In genomic region chr4:63307175-63308062, GRCm38 (mm10) we compare ENCODE assay signal across 8 mouse cellular contexts. TPM values are rescaled to one million over a fixed set of nuclear protein-coding genes. Genes with fewer than 3 reads are reported as not detected.
DNase-seq lines count a peak whose midpoint lies in the region; ATAC-seq and TF ChIP-seq lines count a peak whose summit lies in the region.

No protein-coding gene starts in this region.

- peak; percentile 71 for DNase-seq in CD4-positive helper T cell, adult 2 months (ENCODE audit: low read depth, low spot score)
- peak; percentile 65 for DNase-seq in c-Kit-positive CD71-negative TER-119-negative erythroid progenitor cells, embryonic 14.5 days (ENCODE audit: low read depth)
- DNase-seq in forebrain, embryonic 11.5 days (ENCODE audit: low spot score), result peak; percentile 94
- DNase-seq in heart, postnatal 14 days, result peak; percentile 91 to 95
- peak; percentile 97 for DNase-seq in kidney, postnatal 4 days
- peak; percentile 91 for DNase-seq in liver, postnatal 0 days
- peak; percentile 91 for DNase-seq in stomach, postnatal 0 days (ENCODE audit: low spot score)

- no peaks in the 10 kb centered on the region for H3K4me1 ChIP-seq in forebrain, embryonic 11.5 days (replicated peaks; ENCODE audit: control insufficient read depth, insufficient read depth, low read length)
- H3K4me1 ChIP-seq in liver, postnatal 0 days (ENCODE audit: insufficient read depth), result no peaks in the 10 kb centered on the region
- H3K4me1 ChIP-seq in neural tube, embryonic 14.5 days (ENCODE audit: control insufficient read depth, insufficient read depth, low read length), result no peaks in the 10 kb centered on the region
- H3K4me1 ChIP-seq in stomach, postnatal 0 days (replicated peaks; ENCODE audit: control insufficient read depth, insufficient read depth), result no peaks in the 10 kb centered on the region

- no peak overlapping the region for H3K9ac ChIP-seq in forebrain, embryonic 11.5 days (ENCODE audit: low read length)
- H3K9ac ChIP-seq in liver, postnatal 0 days (replicated peaks), result no peak overlapping the region
- no peak overlapping the region for H3K9ac ChIP-seq in neural tube, embryonic 14.5 days (replicated peaks; ENCODE audit: low read depth, low read length)
- no peak overlapping the region for H3K9ac ChIP-seq in stomach, postnatal 0 days (ENCODE audit: low read length)

- WGBS in forebrain, embryonic 11.5 days, result 33% methylated on average over 21 of the region's 21 CpGs
- WGBS in liver, postnatal 0 days (ENCODE audit: insufficient replicate concordance), result 35% methylated on average over 21 of the region's 21 CpGs
- WGBS in neural tube, embryonic 14.5 days, result 33% methylated on average over 21 of the region's 21 CpGs
- WGBS in stomach, postnatal 0 days, result 34% methylated on average over 21 of the region's 21 CpGs

- H3K4me3 ChIP-seq in forebrain, embryonic 11.5 days (ENCODE audit: low read depth, low read length), result no peak overlapping the region
- no peak overlapping the region for H3K4me3 ChIP-seq in liver, postnatal 0 days (ENCODE audit: low read depth, low read length)
- H3K4me3 ChIP-seq in neural tube, embryonic 14.5 days (ENCODE audit: low read depth, low read length), result no peak overlapping the region
- no peak overlapping the region for H3K4me3 ChIP-seq in stomach, postnatal 0 days (ENCODE audit: low read depth, low read length)

- no peak overlapping the region for H3K4me2 ChIP-seq in forebrain, embryonic 11.5 days (ENCODE audit: low read depth, low read length, severe bottlenecking)
- no peak overlapping the region for H3K4me2 ChIP-seq in liver, postnatal 0 days (ENCODE audit: low read depth, low read length)
- no peak overlapping the region for H3K4me2 ChIP-seq in neural tube, embryonic 14.5 days (ENCODE audit: low read depth, low read length)
- H3K4me2 ChIP-seq in stomach, postnatal 0 days (replicated peaks; ENCODE audit: low read depth), result no peak overlapping the region

- intact Hi-C loops in heart, postnatal 14 days (cut with DNase I), result loop anchor here (1.0 to 2.0 kb wide), 2 partner anchors 92 to 149 kb away; no protein-coding TSS in a partner anchor

- no peaks in the 10 kb centered on the region for H3K36me3 ChIP-seq in forebrain, embryonic 11.5 days (ENCODE audit: control insufficient read depth, insufficient read depth, low read length)
- no peaks in the 10 kb centered on the region for H3K36me3 ChIP-seq in liver, postnatal 0 days (replicated peaks; ENCODE audit: insufficient read depth, low read length)
- H3K36me3 ChIP-seq in neural tube, embryonic 14.5 days (ENCODE audit: control insufficient read depth, insufficient read depth, low read length), result no peaks in the 10 kb centered on the region
- H3K36me3 ChIP-seq in stomach, postnatal 0 days (ENCODE audit: control insufficient read depth, insufficient read depth, low read length), result 0 out of 2 replicates have a peak, but pooled peaks cover 2% of the 10 kb centered on the region

- ATAC-seq in forebrain, embryonic 11.5 days (replicated peaks; ENCODE audit: low FRiP score), result peak; percentile 66
- peak; percentile 60 for ATAC-seq in liver, postnatal 0 days
- ATAC-seq in neural tube, embryonic 14.5 days (ENCODE audit: low read depth), result peak; percentile 84
- peak; percentile 64; the same call in 1 of the 2 replicates for ATAC-seq in stomach, postnatal 0 days (ENCODE audit: low FRiP score, low TSS enrichment)

- H3K27me3 ChIP-seq in forebrain, embryonic 11.5 days (ENCODE audit: control insufficient read depth, insufficient read depth, low read length), result no peaks in the 10 kb centered on the region
- H3K27me3 ChIP-seq in liver, postnatal 0 days (ENCODE audit: insufficient read depth, low read length), result no peaks in the 10 kb centered on the region
- H3K27me3 ChIP-seq in neural tube, embryonic 14.5 days (ENCODE audit: control insufficient read depth, insufficient read depth, low read length), result no peaks in the 10 kb centered on the region
- H3K27me3 ChIP-seq in stomach, postnatal 0 days (ENCODE audit: control insufficient read depth, insufficient read depth, low read length), result no peaks in the 10 kb centered on the region

- H3K27ac ChIP-seq in forebrain, embryonic 11.5 days (ENCODE audit: low read depth, low read length), result no peak overlapping the region
- no peak overlapping the region for H3K27ac ChIP-seq in liver, postnatal 0 days (ENCODE audit: low read depth)
- H3K27ac ChIP-seq in neural tube, embryonic 14.5 days (ENCODE audit: low read depth, low read length), result no peak overlapping the region
- H3K27ac ChIP-seq in stomach, postnatal 0 days (replicated peaks), result no peak overlapping the region

- no peaks in the 10 kb centered on the region for H3K9me3 ChIP-seq in forebrain, embryonic 11.5 days (ENCODE audit: control insufficient read depth, low read length)
- H3K9me3 ChIP-seq in liver, postnatal 0 days (ENCODE audit: low read length), result no peaks in the 10 kb centered on the region
- H3K9me3 ChIP-seq in neural tube, embryonic 14.5 days (ENCODE audit: control insufficient read depth, low read length), result no peaks in the 10 kb centered on the region
- no peaks in the 10 kb centered on the region for H3K9me3 ChIP-seq in stomach, postnatal 0 days (ENCODE audit: control insufficient read depth, low read length)

- peak; percentile 86 for TF ChIP-seq CTCF in liver, postnatal 0 days (IDR thresholded peaks at IDR 0.05; ENCODE audit: low read depth)
- TF ChIP-seq CTCF in stomach, postnatal 0 days (IDR thresholded peaks at IDR 0.05; ENCODE audit: low read depth), result peak; percentile 92

- TF ChIP-seq EP300 in liver, postnatal 0 days (IDR thresholded peaks at IDR 0.05; ENCODE audit: low read depth), result no peak
- no peak for TF ChIP-seq EP300 in stomach, postnatal 0 days (optimal IDR thresholded peaks at IDR 0.05)

RNA-seq across cellular contexts. Expression of gene Orm1, which starts 36.9 kb away (rescaled TPM):
- not detected in 2 replicates for polyA plus RNA-seq in forebrain, embryonic 11.5 days (2014; fragmentation: Nextera tagmentation; extraction: Ambion mirVana)
- under 1 TPM; 0.50 to 0.78 TPM for total RNA-seq in heart, postnatal 14 days (2021)
- 2.5 and 4.5 TPM in 2 replicates for polyA plus RNA-seq in liver, postnatal 0 days (2015; fragmentation: Nextera tagmentation; extraction: Ambion mirVana)
- not detected in 2 replicates for polyA plus RNA-seq in neural tube, embryonic 14.5 days (2014; fragmentation: Nextera tagmentation; extraction: Ambion mirVana)
- polyA plus RNA-seq in stomach, postnatal 0 days (2015; fragmentation: Nextera tagmentation; extraction: Ambion mirVana), result 16.3 and 17.4 TPM in 2 replicates

RNA-seq across cellular contexts. Expression of gene Orm3, which starts 48.5 kb away (rescaled TPM):
- not detected in 2 replicates for polyA plus RNA-seq in forebrain, embryonic 11.5 days (2014; fragmentation: Nextera tagmentation; extraction: Ambion mirVana)
- 1 to 10 TPM in 1 of 2 experiments, under 1 TPM in 1; 0.49 to 1.4 TPM for total RNA-seq in heart, postnatal 14 days (2021)
- not detected in 2 replicates for polyA plus RNA-seq in liver, postnatal 0 days (2015; fragmentation: Nextera tagmentation; extraction: Ambion mirVana)
- polyA plus RNA-seq in neural tube, embryonic 14.5 days (2014; fragmentation: Nextera tagmentation; extraction: Ambion mirVana), result not detected in 2 replicates
- not detected in 2 replicates for polyA plus RNA-seq in stomach, postnatal 0 days (2015; fragmentation: Nextera tagmentation; extraction: Ambion mirVana)

RNA-seq across cellular contexts. Expression of gene Orm2, which starts 54.8 kb away (rescaled TPM):
- polyA plus RNA-seq in forebrain, embryonic 11.5 days (2014; fragmentation: Nextera tagmentation; extraction: Ambion mirVana), result not detected in 2 replicates
- under 1 TPM in 1 of 2 experiments, not detected in 1; 0.29 TPM for total RNA-seq in heart, postnatal 14 days (2021)
- polyA plus RNA-seq in liver, postnatal 0 days (2015; fragmentation: Nextera tagmentation; extraction: Ambion mirVana), result not detected in 2 replicates
- polyA plus RNA-seq in neural tube, embryonic 14.5 days (2014; fragmentation: Nextera tagmentation; extraction: Ambion mirVana), result not detected in 2 replicates
- not detected in 2 replicates for polyA plus RNA-seq in stomach, postnatal 0 days (2015; fragmentation: Nextera tagmentation; extraction: Ambion mirVana)
